Mouse (Mus musculus) forebrain, embryonic 11.5 days (tissue): ENCODE measurements around the gene E2f1. TPM values are rescaled to one million over a fixed set of nuclear protein-coding genes. Genes with fewer than 3 reads are reported as not detected.

Source experiments
- ATAC-seq: fragments of 200-750 bp; cut with Nextera tagmentation; replicated peaks from 2 replicates; pipeline ENCODE4 v1.8.0; 2017; ENCODE audit warnings: moderate TSS enrichment; ENCODE audit not compliant: low FRiP score
- DNase-seq: peaks from one replicate; pipeline ENCODE4 v3.0.0-alpha.2; 2017; ENCODE audit warnings: low spot score
- H3K27ac ChIP-seq: fragments of 300-500 bp; sonication (generic); 2 replicates; pipeline ENCODE4 v1.5.1; 2014; ENCODE audit warnings: low read depth, low read length
- H3K27me3 ChIP-seq: fragments of 300-500 bp; sonication (generic); 2 replicates; pipeline ENCODE4 v1.6.1; 2014; ENCODE audit warnings: mild to moderate bottlenecking, low read length, mixed read lengths; ENCODE audit not compliant: control insufficient read depth, insufficient read depth
- H3K36me3 ChIP-seq: fragments of 300-500 bp; sonication (generic); 2 replicates; pipeline ENCODE4 v1.6.1; 2014; ENCODE audit warnings: mild to moderate bottlenecking, low read length, moderate library complexity, mixed read lengths; ENCODE audit not compliant: control insufficient read depth, insufficient read depth
- H3K4me1 ChIP-seq: fragments of 300-500 bp; sonication (generic); replicated peaks from 2 replicates; pipeline ENCODE4 v1.6.1; 2014; ENCODE audit warnings: low read length, mixed read lengths; ENCODE audit not compliant: control insufficient read depth, insufficient read depth
- H3K4me2 ChIP-seq: fragments of 300-500 bp; sonication (generic); 2 replicates; pipeline ENCODE4 v1.6.1; 2014; ENCODE audit warnings: low read depth, mild to moderate bottlenecking, low read length, moderate library complexity, mixed read lengths; ENCODE audit not compliant: severe bottlenecking
- H3K4me3 ChIP-seq: fragments of 300-500 bp; sonication (generic); 2 replicates; pipeline ENCODE4 v1.5.1; 2014; ENCODE audit warnings: low read depth, low read length
- H3K9ac ChIP-seq: fragments of 300-500 bp; sonication (generic); 2 replicates; pipeline ENCODE4 v1.6.1; 2014; ENCODE audit warnings: low read length
- H3K9me3 ChIP-seq: fragments of 300-500 bp; sonication (generic); 2 replicates; pipeline ENCODE4 v1.6.1; 2016; ENCODE audit warnings: low read length, mixed read lengths; ENCODE audit not compliant: control insufficient read depth
- WGBS: fragments of 180-500 bp; shearing (Covaris S2); extraction: QIAGEN DNeasy Blood & Tissue Kit; methylation state at CpG from one replicate; pipeline ENCODE4 v1.1.7; 2014; 5-methylcytosine and 5-hydroxymethylcytosine counted together
- polyA plus RNA-seq: library from polyadenylated mRNA; unstranded; fragments of >200 nt; fragmentation: Nextera tagmentation; extraction: Ambion mirVana; gene quantifications from 2 replicates; pipeline ENCODE4 v1.2.1, GENCODE M21; 2014

E2f1 gene
- 17.6 and 18.6 TPM in 2 replicates for polyA plus RNA-seq

GRCm38 (mm10) chr2:154569836-154570286, at the start of gene E2f1:
E2f1 (minus strand) TSS chr2:154569892.
- H3K27me3 ChIP-seq = no peaks in the 10 kb centered on the region
- peaks cover 18% of the 10 kb centered on the region for H3K4me1 ChIP-seq
- DNase-seq (peak; percentile 99), ATAC-seq (peak; percentile 97)
- WGBS = under 1% methylated on average over 41 of the region's 44 CpGs
- H3K9ac ChIP-seq = peak within 1 kb of the TSS; percentile 73
- no peaks in the 10 kb centered on the region for H3K36me3 ChIP-seq
- H3K4me3 ChIP-seq = peak within 1 kb of the TSS; percentile 84
- H3K9me3 ChIP-seq = no peaks in the 10 kb centered on the region
- peak within 1 kb of the TSS; percentile 84 for H3K27ac ChIP-seq
- peak within 1 kb of the TSS; percentile 64 for H3K4me2 ChIP-seq

- Histone ChIP-seq H3K36me3 (no peaks in the 10 kb centered on the region), H3K4me2 (no peak overlapping the region), H3K27me3 (no peaks in the 10 kb centered on the region), H3K9me3 (no peaks in the 10 kb centered on the region), H3K4me3 (no peak overlapping the region), H3K27ac (no peak overlapping the region), H3K9ac (no peak overlapping the region), H3K4me1 (peaks cover 2% of the 10 kb centered on the region; the same call in 1 of the 2 replicates)
- no peak for DNase-seq
- 90% methylated on average over 3 of the region's 3 CpGs for WGBS
- no peak for ATAC-seq
Observed at GRCm38 (mm10) chr2:154617061-154617460, 47.4 kb upstream of the E2f1 start.

GRCm38 (mm10) chr2:154615674-154616073, 46.0 kb upstream of the E2f1 start:
- Histone ChIP-seq H3K27me3 (no peaks in the 10 kb centered on the region), H3K27ac (no peak overlapping the region), H3K4me1 (peaks cover 2% of the 10 kb centered on the region; the same call in 1 of the 2 replicates), H3K4me3 (no peak overlapping the region), H3K4me2 (no peak overlapping the region), H3K9ac (no peak overlapping the region), H3K9me3 (no peaks in the 10 kb centered on the region), H3K36me3 (no peaks in the 10 kb centered on the region)
- ATAC-seq (no peak), DNase-seq (no peak)
- 91% methylated on average over 5 of the region's 5 CpGs for WGBS

GRCm38 (mm10) chr2:154614841-154615576, 45.3 kb upstream of the E2f1 start:
- H3K9me3 ChIP-seq = no peaks in the 10 kb centered on the region
- no peak overlapping the region for H3K27ac ChIP-seq
- no peaks in the 10 kb centered on the region for H3K27me3 ChIP-seq
- no peak overlapping the region for H3K9ac ChIP-seq
- no peak for DNase-seq
- H3K4me3 ChIP-seq = no peak overlapping the region
- H3K4me2 ChIP-seq = no peak overlapping the region
- no peaks in the 10 kb centered on the region for H3K36me3 ChIP-seq
- ATAC-seq = no peak
- H3K4me1 ChIP-seq = peaks cover 2% of the 10 kb centered on the region; the same call in 1 of the 2 replicates
- WGBS = 79% methylated on average over 19 of the region's 19 CpGs

GRCm38 (mm10) chr2:154613118-154614115, 43.7 kb upstream of the E2f1 start, which contains the start of the genes Zfp341 and 4930519P11Rik:
Zfp341 (plus strand) TSS chr2:154613297.
4930519P11Rik (minus strand) TSS chr2:154613437.
- H3K9me3 ChIP-seq = no peaks in the 10 kb centered on the region
- peaks cover 2% of the 10 kb centered on the region; the same call in 1 of the 2 replicates for H3K4me1 ChIP-seq
- peak within 1 kb of the TSS; percentile 88 for H3K9ac ChIP-seq
- no peaks in the 10 kb centered on the region for H3K36me3 ChIP-seq
- H3K27ac ChIP-seq = peak within 1 kb of the TSS; percentile 94
- DNase-seq = peak; percentile 96
- under 1% methylated on average over 84 of the region's 98 CpGs for WGBS
- peak; percentile 95 for ATAC-seq
- no peaks in the 10 kb centered on the region for H3K27me3 ChIP-seq
- H3K4me2 ChIP-seq = peak within 1 kb of the TSS; percentile 76
- peak within 1 kb of the TSS; percentile 50 for H3K4me3 ChIP-seq

- H3K36me3 ChIP-seq = no peaks in the 10 kb centered on the region
- no peak for DNase-seq
- peaks cover 2% of the 10 kb centered on the region; the same call in 1 of the 2 replicates for H3K4me1 ChIP-seq
- 73% methylated on average over 10 of the region's 10 CpGs for WGBS
- no peak overlapping the region for H3K27ac ChIP-seq
- ATAC-seq = no peak
- H3K9me3 ChIP-seq = no peaks in the 10 kb centered on the region
- no peaks in the 10 kb centered on the region for H3K27me3 ChIP-seq
- no peak overlapping the region for H3K4me2 ChIP-seq
- H3K4me3 ChIP-seq = no peak overlapping the region
- H3K9ac ChIP-seq = no peak overlapping the region
Observed at GRCm38 (mm10) chr2:154609050-154609767, 39.5 kb upstream of the E2f1 start.

- H3K27me3 ChIP-seq = no peaks in the 10 kb centered on the region
- peaks cover 7% of the 10 kb centered on the region; the same call in 1 of the 2 replicates for H3K4me1 ChIP-seq
- WGBS = 79% methylated on average over 1 of the region's 1 CpGs
- no peaks in the 10 kb centered on the region for H3K9me3 ChIP-seq
- no peak overlapping the region for H3K9ac ChIP-seq
- DNase-seq = no peak
- H3K36me3 ChIP-seq = no peaks in the 10 kb centered on the region
- no peak overlapping the region for H3K27ac ChIP-seq
- no peak for ATAC-seq
- H3K4me3 ChIP-seq = no peak overlapping the region
- H3K4me2 ChIP-seq = no peak overlapping the region
Observed at GRCm38 (mm10) chr2:154606965-154607364, 37.3 kb upstream of the E2f1 start.

- Histone ChIP-seq H3K36me3 (no peaks in the 10 kb centered on the region), H3K4me2 (peak overlapping the region; percentile 57; the same call in 1 of the 2 replicates), H3K4me1 (peaks cover 7% of the 10 kb centered on the region; the same call in 1 of the 2 replicates), H3K9ac (no peak overlapping the region), H3K4me3 (peak overlapping the region; percentile 58; the same call in 1 of the 2 replicates), H3K27ac (no peak overlapping the region), H3K27me3 (no peaks in the 10 kb centered on the region), H3K9me3 (no peaks in the 10 kb centered on the region)
- no peak for ATAC-seq
- no peak for DNase-seq
- WGBS = 44% methylated on average over 7 of the region's 7 CpGs
Observed at GRCm38 (mm10) chr2:154604156-154604555, 34.5 kb upstream of the E2f1 start.
